Mouse (Mus musculus) liver, embryonic 14.5 days (tissue): ENCODE measurements around the gene Scp2.

ENCODE experiments used
- CTCF ChIP-seq: IDR thresholded peaks from 2 replicates; pipeline ENCODE4 v1.5.1; 2016; ENCODE audit warnings: antibody characterized with exemption, low read depth, control low read depth
- EP300 ChIP-seq: IDR thresholded peaks from 2 replicates; pipeline ENCODE4 v1.6.1; 2016; ENCODE audit warnings: antibody characterized with exemption, low read depth

- TF ChIP-seq CTCF (no peak), EP300 (no peak)
Observed at GRCm38 (mm10) chr4:107998641-107999332, 146.0 kb downstream of the Scp2 start.
